Mouse (Mus musculus) testis, adult 2 months (tissue): ENCODE data around the gene Ubap1.

Experiments
- CTCF ChIP-seq: fragments of 200-500 bp; IDR thresholded peaks from 2 replicates; pipeline ENCODE4 v1.5.1; 2012; ENCODE audit warnings: low read depth, mild to moderate bottlenecking, inconsistent platforms, low read length, moderate library complexity; ENCODE audit not compliant: control insufficient read depth, insufficient read depth, insufficient replicate concordance
- POLR2A ChIP-seq: fragments of 200-500 bp; IDR thresholded peaks from 2 replicates; pipeline ENCODE4 v1.6.1; 2012; ENCODE audit warnings: low read depth, mild to moderate bottlenecking, inconsistent platforms, low read length, moderate library complexity; ENCODE audit not compliant: control insufficient read depth

DNA sequence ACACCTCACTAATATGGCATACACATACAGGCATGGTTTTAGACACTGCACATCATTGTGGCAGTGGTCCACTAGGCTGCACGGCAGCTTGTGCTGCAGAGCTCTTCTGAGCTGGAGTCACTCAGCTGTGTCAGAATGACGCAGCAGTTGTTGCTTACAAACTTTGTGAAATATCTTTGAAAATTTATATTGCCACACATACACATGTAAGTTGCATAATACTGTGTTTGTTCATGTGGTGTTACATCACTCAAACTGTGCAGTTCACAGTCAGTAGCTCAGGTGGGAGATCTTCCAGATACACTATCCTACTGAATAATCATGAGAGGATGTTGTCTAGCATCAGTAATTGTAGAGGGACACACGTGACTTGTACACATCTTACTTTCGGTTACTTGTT, 19.4 kb downstream of the Ubap1 start:
- no peak for TF ChIP-seq POLR2A
- no peak for TF ChIP-seq CTCF
